Mouse (Mus musculus) layer of hippocampus, postnatal 10 days (tissue): ENCODE data around the gene Dtnb. TPM values are rescaled to one million over a fixed set of nuclear protein-coding genes. Genes with fewer than 3 reads are reported as not detected.

ENCODE experiments used
- DNase-seq, 2 experiments: peaks; one replicate each; pipeline ENCODE4 v3.0.0; 2021; ENCODE audit warnings: low spot score in 2 of 2
- total RNA-seq, 2 experiments: library from RNA; stranded (reverse); gene quantifications; 2 replicates each; pipeline ENCODE4 v1.2.3; 2021

The Dtnb gene
- total RNA-seq, 2 experiments from 2014 or later, result 93.5 to 122 TPM

- DNase-seq, result no peak
Observed at GRCm38 (mm10) chr12:3771080-3771479, 198.9 kb downstream of the Dtnb start.

DNA sequence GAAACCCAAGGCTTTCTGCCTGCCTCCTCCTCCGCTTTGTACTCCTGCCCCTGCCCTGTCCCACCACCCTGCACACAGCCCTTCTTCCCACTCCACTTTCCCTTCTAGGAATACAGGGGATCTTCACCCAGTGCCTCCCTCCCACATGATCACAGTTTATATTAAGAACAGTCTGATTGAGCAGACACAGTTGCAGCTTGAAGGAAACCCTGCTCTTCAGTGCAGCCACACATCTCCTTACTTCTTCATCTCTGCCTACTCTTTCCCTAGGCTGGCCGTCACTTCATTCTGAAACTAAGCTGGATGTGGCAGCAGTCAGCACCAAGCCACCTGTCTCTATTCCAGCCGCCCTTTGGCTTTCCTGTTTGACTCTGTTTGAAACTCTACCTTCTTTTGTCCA is 201.5 kb downstream of the Dtnb start:
- DNase-seq, result no peak

DNA sequence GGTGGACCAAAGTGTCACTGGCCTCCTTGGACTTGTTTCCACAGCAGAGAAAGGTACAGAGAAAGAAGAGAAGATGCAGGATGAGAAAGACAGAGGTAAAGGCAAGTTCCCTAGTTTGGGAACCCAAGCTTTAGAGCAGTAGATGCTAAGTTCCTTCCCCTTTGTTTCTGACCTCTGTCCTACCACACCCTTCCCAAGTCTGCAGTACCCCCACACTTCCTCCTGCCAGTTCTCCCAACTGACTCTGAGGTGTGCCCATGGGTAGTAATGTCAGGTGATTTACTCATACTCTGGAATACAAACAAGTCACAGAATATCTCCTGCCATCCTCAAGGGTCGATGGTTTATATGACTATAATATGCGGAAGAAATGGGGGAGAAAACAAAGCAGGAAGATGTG is 203.8 kb downstream of the Dtnb start:
- DNase-seq, result no peak

DNA sequence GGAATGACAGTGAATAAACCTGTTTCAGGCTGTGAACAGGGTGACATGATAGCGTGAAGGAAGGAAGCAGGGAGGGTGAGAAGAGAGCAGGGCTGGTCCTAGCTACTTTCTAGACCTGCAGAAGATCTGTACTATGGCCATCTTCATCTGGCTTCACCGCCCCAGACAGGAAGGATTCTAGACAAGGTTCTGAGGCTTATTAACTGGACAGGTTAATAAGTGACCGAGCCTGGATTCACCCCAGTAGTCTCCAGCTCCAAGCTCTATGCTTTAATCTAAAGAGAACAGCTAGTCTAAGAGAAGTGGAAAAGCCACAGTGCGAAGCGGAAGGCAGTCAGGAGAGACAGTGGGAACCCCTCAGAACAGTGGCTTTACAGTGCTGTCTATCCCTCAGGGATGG is 205.5 kb downstream of the Dtnb start:
- no peak for DNase-seq

- DNase-seq, result no peak
Observed at GRCm38 (mm10) chr12:3778286-3778685, 206.1 kb downstream of the Dtnb start.

DNA sequence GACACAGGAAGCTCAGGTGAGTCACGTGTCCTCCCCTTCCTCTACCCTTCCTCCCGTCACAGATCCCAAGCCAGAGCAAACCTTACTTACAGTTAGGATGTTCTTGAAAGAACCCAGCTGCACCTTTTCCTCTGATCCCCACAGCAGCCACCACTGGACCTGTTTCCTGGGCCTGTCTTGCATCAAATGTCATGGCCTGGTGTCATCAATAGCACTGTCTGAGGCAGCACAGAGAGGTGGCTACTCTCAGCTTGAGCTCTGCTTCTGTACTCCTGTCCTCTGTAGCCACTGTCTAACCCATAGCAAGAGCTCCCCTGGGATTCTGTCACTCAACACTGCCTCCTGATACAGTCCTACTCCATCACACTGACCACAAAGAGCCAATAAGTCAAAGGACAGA is 207.5 kb downstream of the Dtnb start:
- no peak for DNase-seq

- peak in 1 of 2 experiments; percentile 54 for DNase-seq
Observed at GRCm38 (mm10) chr12:3780405-3780891, 208.3 kb downstream of the Dtnb start.

DNA sequence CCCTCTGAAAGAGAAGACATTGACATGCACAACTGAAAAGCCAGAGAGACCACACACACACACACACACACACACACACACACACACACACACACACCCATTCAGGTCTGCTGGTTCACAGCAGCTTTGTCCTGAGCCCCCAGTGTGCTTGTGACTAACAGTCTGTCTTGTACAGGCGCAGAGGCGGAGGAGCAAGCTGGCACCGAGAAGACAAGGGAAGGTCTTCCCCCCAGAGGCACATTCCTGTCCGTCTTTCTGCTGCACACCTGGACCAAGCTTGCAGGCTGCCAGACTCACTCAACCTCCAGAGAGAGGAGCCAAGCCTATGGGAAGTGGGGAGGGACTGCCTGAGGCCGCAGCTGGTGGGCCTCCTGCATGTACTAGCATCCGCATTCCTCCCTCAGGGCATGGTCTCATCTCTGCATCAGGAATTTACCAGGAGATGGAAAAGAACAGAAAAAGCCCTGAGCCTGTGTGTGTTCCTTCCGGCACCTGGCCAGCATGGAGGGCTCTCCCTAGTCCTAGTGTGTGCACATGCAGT is 208.8 kb downstream of the Dtnb start:
- DNase-seq, result peak in 1 of 2 experiments; percentile 44

DNA sequence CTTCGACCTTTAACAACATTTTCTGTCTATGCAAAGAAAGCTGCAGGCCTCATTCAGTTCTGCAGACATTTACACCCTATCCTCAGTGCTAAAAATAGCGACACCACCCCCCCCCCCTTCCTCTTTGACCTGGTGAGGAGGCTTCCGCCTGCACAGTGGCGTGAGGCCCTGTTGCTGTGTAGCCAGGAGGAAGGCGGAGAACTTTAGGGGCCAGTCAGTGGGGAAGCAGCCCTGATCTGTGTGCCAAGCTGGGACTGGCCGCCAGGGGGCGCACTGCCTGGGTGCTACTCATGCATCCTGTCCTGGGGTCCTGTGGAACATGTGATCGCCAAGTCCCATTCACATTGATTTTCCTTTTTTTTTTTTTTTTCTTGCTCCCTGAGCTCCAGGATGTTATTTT is 209.3 kb downstream of the Dtnb start:
- peak; percentile 90 to 93 for DNase-seq

- peak in 1 of 2 experiments; percentile 30 for DNase-seq
Observed at GRCm38 (mm10) chr12:3783196-3783825, 211.1 kb downstream of the Dtnb start.

DNA sequence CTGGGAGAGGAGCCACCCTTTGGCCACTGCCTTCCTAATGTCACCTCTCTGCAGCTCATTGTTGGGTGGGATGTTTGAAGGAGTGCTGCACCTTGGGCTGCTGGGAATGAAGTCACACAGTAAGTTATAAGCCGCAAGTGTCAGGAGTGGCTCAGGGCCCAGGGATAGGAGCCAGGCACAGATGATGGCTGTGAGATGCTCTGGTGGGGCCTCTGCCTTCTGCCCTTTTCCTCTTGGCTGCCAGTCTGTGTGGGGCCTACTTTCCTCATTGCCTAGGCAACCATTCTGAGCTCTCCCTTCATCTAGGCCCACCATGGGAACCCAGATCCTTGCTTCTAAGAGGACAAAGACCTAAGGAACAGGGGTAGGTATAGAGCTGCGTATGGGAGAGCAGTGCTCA is 212.1 kb downstream of the Dtnb start:
- DNase-seq, result no peak

GRCm38 (mm10) chr12:3784729-3785128 is 212.5 kb downstream of the Dtnb start:
- no peak for DNase-seq

- no peak for DNase-seq
Observed at GRCm38 (mm10) chr12:3787041-3787440, 214.9 kb downstream of the Dtnb start.

DNA sequence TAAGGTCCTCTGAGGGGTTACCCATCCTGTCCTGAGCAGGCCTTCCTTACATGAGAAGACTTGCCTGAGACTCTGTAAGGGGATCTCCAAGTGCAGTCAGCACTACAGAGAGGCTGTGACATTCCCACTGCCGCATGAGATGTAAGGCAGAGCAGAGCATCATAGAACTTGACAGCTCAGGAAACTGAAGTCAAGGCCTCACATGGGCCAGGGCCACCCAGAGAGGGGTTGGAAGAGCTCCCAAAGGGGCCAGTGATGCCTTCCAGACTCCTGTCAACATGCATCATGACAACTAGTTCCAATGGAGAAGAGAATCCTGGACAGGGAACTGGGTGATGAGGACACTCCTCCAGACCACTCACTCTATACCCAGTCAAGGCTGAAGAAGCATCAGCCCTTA is 215.4 kb downstream of the Dtnb start:
- no peak for DNase-seq

DNA sequence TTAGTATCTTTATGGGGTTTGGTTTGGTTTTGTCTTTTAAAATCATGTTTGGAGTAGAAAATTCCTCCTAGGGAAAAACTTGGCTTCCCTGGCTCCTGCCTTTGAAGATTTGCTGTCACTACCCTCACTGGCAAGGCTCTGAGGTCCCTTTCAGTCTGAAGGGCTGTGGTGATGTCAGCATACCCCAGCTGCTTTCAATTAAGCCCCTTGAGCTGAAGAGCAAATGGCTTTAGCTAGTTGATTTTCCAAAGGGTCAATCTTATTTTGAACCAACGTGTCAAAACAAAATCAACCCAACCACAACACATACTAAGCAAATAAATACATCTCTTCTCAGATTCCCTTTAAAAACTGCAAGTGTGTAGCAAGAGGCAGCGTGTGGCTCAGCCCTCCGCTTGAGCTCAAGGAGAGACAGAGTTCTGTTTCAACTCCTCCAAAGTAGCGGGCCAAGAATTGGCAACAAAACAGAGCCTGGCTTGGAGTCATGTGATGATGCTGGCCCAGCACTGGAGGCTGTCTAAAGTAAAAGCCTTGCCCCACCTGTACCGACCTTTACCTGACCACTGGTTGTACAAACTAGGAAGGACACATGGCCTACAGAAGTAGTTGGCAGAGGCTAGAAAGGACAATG is 216.4 kb downstream of the Dtnb start:
- DNase-seq, result no peak

DNA sequence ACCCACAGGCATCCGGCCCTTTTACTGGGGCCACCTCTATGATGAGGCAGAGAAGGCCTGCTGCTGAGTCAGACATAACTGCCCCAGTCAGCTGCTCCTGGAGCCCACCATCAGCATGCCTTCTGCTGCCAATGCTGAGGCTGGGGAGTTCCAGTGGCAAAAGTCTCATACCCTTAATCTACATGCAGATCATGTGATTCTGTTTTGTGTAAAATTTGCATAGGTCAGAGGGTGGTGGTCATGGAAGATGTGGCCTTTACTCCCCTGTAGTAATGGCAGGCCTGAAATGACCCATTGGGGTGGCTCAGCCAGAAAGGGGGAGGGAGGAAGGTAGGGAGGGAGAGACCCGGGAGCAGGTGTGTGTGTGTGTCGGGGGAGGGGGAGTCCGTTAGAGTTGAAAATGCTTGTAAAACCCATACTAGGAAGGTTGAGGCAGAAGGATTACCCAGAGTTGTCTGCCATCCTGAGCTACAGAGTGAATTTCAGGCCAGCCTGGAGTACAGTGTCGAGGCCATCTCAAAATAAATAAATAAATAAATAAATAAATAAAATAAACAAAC is 217.5 kb downstream of the Dtnb start:
- DNase-seq, result no peak

DNA sequence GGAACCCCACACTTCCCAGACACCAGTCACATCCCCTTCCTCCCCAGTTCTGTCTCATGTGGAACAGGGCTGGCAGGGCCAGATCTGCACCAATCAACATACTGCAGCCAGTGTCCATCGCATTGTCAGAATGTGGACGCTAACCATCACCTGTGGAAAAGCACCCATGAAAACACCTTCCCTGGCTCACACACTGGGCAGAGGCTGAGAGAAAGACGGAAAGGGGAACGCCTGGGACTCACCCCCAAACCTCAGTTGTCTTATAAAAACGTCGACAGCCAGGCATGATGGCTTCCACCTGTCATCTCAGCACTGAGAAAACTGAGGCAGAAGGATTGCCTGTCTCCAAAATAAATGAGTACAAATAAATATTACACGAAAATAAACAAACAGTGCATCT is 219.1 kb downstream of the Dtnb start:
- no peak for DNase-seq

DNA sequence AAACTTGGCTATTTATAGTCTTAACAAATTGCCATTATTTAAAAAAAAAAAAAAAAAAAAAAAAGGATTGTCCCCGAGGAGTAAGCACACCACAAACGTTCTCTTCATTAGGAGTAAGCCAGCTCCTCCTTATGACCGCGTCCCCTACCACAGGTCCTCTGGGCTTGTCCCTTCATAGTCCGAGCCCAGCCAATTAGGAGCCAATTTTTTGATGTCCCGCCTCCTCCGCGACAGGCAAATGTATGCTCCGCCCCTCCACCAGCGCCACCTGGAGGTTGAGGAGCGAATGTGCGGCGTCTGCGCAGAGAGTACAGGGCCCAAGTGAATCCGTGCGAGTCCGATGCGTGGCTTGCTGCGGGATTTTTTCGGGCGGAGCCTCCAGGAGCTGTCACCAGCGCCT is 219.6 kb downstream of the Dtnb start:
- peak; percentile 99 for DNase-seq

DNA sequence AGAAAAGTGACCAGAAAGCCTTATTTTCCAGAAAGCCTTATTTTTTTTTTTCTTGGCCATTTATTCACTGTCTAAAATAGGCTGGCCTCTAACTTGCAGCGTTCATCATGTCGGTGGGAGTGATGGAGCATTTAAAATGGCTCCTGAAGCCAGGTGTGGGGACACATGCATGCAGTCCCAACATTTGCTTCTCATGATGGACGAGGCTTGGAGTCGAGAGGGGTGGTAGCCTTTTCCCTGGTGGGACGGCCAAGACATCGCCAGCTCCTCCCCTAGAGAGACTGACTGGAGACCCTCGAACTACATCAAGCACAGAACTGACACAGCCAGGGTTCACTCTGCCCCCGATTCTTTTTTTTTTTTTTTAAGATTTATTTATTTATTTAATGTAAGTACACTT is 220.1 kb downstream of the Dtnb start:
- no peak for DNase-seq

- DNase-seq, result no peak
Observed at GRCm38 (mm10) chr12:3795569-3795968, 223.4 kb downstream of the Dtnb start.

DNA sequence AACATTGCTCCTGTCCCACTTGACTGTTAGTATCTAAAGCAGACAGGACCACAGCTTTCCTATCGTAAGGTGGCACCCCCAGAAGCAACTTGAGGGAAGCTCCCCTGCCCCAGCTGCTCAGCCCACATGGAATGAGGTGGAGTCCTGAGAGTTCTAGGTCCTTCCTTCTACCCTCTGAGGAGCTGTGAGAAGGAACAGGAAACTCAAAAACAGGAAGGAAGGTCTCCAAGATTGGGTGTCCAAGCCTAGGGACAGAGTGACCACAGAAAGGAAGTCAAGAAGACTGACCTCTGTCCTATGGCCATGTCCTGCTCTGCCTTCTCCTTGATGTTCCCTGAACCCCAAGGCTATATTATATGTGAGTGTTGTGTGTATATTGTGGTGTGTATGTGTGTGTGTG is 227.4 kb downstream of the Dtnb start:
- no peak for DNase-seq

- no peak for DNase-seq
Observed at GRCm38 (mm10) chr12:3805852-3806251, 233.7 kb downstream of the Dtnb start, which contains the start of gene Dnmt3a. Gene Dnmt3a (plus strand): TSS chr12:3806007.
